Mouse (Mus musculus) limb, embryonic 14.5 days (tissue): ENCODE results near the gene Lrrc52. TPM values are rescaled to one million over a fixed set of nuclear protein-coding genes. Genes with fewer than 3 reads are reported as not detected.

Experiments
- ATAC-seq: fragments of 200-750 bp; cut with Nextera tagmentation; 2 replicates; pipeline ENCODE4 v1.8.0; 2017; ENCODE audit warnings: low read depth, moderate number of reproducible peaks, moderate TSS enrichment; ENCODE audit not compliant: low FRiP score
- DNase-seq: peaks from one replicate; pipeline ENCODE4 v3.0.0-alpha.2; 2015; ENCODE audit warnings: low spot score
- H3K27ac ChIP-seq: fragments of 300-500 bp; sonication (generic); replicated peaks from 2 replicates; pipeline ENCODE4 v1.5.1; 2014; ENCODE audit warnings: low read depth, mild to moderate bottlenecking, low read length, moderate library complexity, mixed read lengths
- H3K27me3 ChIP-seq: fragments of 300-500 bp; sonication (generic); 2 replicates; pipeline ENCODE4 v1.6.1; 2014; ENCODE audit warnings: low read length, mixed read lengths; ENCODE audit not compliant: control insufficient read depth, insufficient read depth
- H3K36me3 ChIP-seq: fragments of 300-500 bp; sonication (generic); 2 replicates; pipeline ENCODE4 v1.6.1; 2014; ENCODE audit warnings: mild to moderate bottlenecking, low read length, moderate library complexity, mixed read lengths; ENCODE audit not compliant: control insufficient read depth, insufficient read depth
- H3K4me1 ChIP-seq: fragments of 300-500 bp; sonication (generic); 2 replicates; pipeline ENCODE4 v1.6.1; 2014; ENCODE audit warnings: antibody characterized with exemption, low read length, mixed read lengths; ENCODE audit not compliant: control insufficient read depth, insufficient read depth
- H3K4me2 ChIP-seq: fragments of 300-500 bp; sonication (generic); replicated peaks from 2 replicates; pipeline ENCODE4 v1.6.1; 2014; ENCODE audit warnings: low read depth, mild to moderate bottlenecking, low read length, moderate library complexity; ENCODE audit not compliant: severe bottlenecking
- H3K4me3 ChIP-seq: fragments of 300-500 bp; sonication (generic); replicated peaks from 2 replicates; pipeline ENCODE4 v1.5.1; 2014; ENCODE audit warnings: low read length
- H3K9ac ChIP-seq: fragments of 300-500 bp; sonication (generic); 2 replicates; pipeline ENCODE4 v1.6.1; 2014; ENCODE audit warnings: mild to moderate bottlenecking, low read depth, low read length, moderate library complexity; ENCODE audit not compliant: severe bottlenecking
- H3K9me3 ChIP-seq: fragments of 300-500 bp; sonication (generic); 2 replicates; pipeline ENCODE4 v1.6.1; 2016; ENCODE audit warnings: low read length; ENCODE audit not compliant: control insufficient read depth
- POLR2A ChIP-seq: fragments of 200-500 bp; IDR thresholded peaks from 2 replicates; pipeline ENCODE4 v1.8.0; 2012; ENCODE audit warnings: inconsistent platforms, mild to moderate bottlenecking, moderate library complexity, borderline replicate concordance; ENCODE audit not compliant: insufficient read depth, insufficient read length; ENCODE audit errors: extremely low read depth
- WGBS: fragments of 180-500 bp; shearing (Covaris S2); extraction: QIAGEN DNeasy Blood & Tissue Kit; methylation state at CpG from one replicate; pipeline ENCODE4 v1.1.7; 2014; 5-methylcytosine and 5-hydroxymethylcytosine counted together
- polyA plus RNA-seq, 2 experiments: library from polyadenylated mRNA; depleted of rRNA in 1 of 2; stranded (reverse) in 1 of 2; unstranded in 1 of 2; fragments of >200 nt; fragmentation: Nextera tagmentation in 1 of 2; extraction: Ambion mirVana in 1 of 2; gene quantifications; 2 replicates each; pipeline versions ENCODE4 v1.2.1 to v1.2.3; 2012 to 2014

Gene Lrrc52
- polyA plus RNA-seq, 2 experiments: not detected

DNA sequence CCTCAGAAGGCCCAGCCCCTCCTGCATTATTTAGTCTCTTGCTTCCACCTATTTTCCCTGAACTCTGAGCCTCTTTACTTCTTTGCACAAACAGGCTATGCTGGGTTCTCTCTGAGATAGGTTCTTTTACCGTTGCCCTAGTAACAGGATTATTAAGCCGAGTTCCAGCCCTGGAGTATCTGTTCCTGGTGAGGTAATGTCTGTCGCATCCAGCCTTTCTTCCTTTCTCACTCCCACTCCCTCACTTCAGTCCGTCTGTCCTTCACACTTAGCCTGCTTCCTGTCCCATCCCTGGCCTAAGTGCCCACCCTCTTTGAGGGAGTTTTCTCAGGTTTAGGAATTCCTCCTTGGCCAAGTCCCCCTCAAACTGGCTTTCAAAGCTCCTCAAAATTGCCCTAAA is 7.0 kb upstream of the Lrrc52 start:
- DNase-seq: no peak
- Histone ChIP-seq H3K4me1 (peaks cover 4% of the 10 kb centered on the region; the same call in 1 of the 2 replicates), H3K4me2 (no peak overlapping the region), H3K4me3 (no peak overlapping the region), H3K27ac (no peak overlapping the region), H3K9me3 (no peaks in the 10 kb centered on the region), H3K36me3 (no peaks in the 10 kb centered on the region), H3K27me3 (no peaks in the 10 kb centered on the region), H3K9ac (no peak overlapping the region)
- ATAC-seq: no peak
- TF ChIP-seq POLR2A: no peak
- 38% methylated on average over 4 of the region's 4 CpGs for WGBS

DNA sequence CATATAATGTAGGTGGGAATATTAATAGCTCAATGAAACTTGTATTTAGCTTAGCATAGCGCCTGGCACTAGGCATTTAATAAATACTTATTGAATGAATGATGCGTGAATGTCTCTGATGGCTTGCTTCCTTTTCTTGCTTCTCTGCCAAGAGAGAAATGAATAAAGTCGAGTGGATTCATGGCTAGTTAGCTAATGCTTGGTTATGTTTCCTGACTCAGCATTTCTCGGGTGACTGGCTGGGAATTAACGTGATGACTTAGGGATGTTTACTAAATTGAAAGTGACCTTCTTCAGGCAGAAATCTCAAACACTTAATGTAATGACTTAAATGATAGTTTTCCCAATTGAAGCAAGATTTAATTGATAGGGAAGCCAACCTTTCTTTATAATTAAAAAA is 1.3 kb upstream of the Lrrc52 start:
- H3K4me3 ChIP-seq: no peak overlapping the region
- H3K27me3 ChIP-seq: no peaks in the 10 kb centered on the region
- ATAC-seq: no peak
- peaks cover 10% of the 10 kb centered on the region for H3K4me1 ChIP-seq
- 59% methylated on average over 5 of the region's 5 CpGs for WGBS
- TF ChIP-seq POLR2A: no peak
- H3K27ac ChIP-seq: no peak overlapping the region
- H3K36me3 ChIP-seq: no peaks in the 10 kb centered on the region
- DNase-seq: no peak
- H3K4me2 ChIP-seq: no peak overlapping the region
- no peaks in the 10 kb centered on the region for H3K9me3 ChIP-seq
- no peak overlapping the region for H3K9ac ChIP-seq

DNA sequence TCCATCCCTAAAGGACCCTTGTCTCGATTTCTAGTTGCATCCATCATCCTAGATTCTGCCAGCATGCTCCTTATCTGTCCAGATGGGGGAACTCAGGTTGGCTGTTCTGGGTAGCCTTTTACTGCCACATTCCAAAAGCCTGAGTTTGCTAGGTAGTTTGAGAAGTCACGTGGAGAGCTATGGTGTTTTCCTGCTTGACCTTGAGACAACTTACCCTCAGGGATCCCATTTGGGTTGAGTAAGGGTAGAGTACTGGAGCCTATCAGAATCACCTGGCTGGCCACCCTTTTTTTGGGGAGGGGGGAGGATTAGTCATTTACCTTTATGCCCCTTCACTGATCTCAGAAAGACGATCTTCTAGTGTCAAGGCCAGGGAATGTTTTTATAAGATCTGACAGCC is 9.3 kb downstream of the Lrrc52 start:
- no peak for DNase-seq
- no peak for TF ChIP-seq POLR2A
- WGBS: 64% methylated on average over 3 of the region's 3 CpGs

DNA sequence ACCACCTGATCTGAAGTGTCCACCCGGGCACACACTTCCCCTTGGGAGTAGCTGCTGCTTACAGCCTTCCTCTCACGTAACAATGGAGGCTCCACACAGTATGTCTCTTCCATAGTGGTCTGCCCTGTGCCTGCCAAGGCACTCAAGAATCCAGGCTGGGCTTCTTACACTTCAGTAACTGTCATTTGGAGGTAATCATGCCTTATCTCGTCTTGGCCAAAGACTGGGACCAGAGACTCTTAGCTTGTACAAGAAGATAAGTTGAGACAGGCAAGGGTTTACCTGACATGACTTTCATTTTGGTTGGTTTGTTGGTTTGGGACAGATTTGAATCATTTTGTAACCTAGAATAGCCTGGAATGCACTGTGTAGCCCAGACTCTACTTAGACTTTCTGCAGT is 13.5 kb downstream of the Lrrc52 start:
- Histone ChIP-seq H3K4me3 (no peak overlapping the region), H3K4me1 (no peaks in the 10 kb centered on the region), H3K9ac (no peak overlapping the region), H3K36me3 (no peaks in the 10 kb centered on the region), H3K27me3 (peaks cover 4% of the 10 kb centered on the region; the same call in 1 of the 2 replicates), H3K4me2 (no peak overlapping the region), H3K9me3 (no peaks in the 10 kb centered on the region), H3K27ac (no peak overlapping the region)
- WGBS: 79% methylated on average over 3 of the region's 3 CpGs
- ATAC-seq: no peak
- no peak for DNase-seq
- TF ChIP-seq POLR2A: no peak

More for the DNA sequence above, 9.3 kb downstream of the Lrrc52 start:
- no peaks in the 10 kb centered on the region for H3K9me3 ChIP-seq
- H3K27ac ChIP-seq: no peak overlapping the region
- H3K4me2 ChIP-seq: no peak overlapping the region
- H3K9ac ChIP-seq: no peak overlapping the region
- no peaks in the 10 kb centered on the region for H3K27me3 ChIP-seq
- H3K36me3 ChIP-seq: no peaks in the 10 kb centered on the region
- H3K4me3 ChIP-seq: no peak overlapping the region
- no peaks in the 10 kb centered on the region for H3K4me1 ChIP-seq
- ATAC-seq: no peak

DNA sequence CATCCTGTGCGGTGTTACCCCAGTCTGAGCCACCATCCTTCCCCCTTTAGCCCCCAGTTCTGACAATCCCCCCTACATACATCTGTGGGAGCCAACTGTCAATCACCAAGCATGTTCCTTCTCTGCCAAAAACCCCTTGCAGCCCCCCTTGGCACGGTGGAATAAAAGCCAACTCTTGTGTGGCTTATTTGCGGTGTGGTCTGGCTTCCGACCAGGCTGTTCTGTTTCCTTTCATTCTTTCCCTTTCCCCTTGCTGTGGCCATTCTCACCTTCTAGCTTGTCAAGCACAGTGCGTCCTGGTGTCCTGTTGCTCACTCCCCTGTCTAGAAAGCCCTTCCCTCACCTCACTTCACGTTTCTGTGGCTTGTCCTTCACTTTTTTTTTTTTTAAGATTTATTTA is 14.1 kb downstream of the Lrrc52 start:
- TF ChIP-seq POLR2A: no peak
- no peak overlapping the region for H3K4me3 ChIP-seq
- ATAC-seq: no peak
- H3K27me3 ChIP-seq: peaks cover 4% of the 10 kb centered on the region; the same call in 1 of the 2 replicates
- no peaks in the 10 kb centered on the region for H3K4me1 ChIP-seq
- 56% methylated on average over 6 of the region's 6 CpGs for WGBS
- peak; percentile 14 for DNase-seq
- H3K27ac ChIP-seq: no peak overlapping the region
- no peaks in the 10 kb centered on the region for H3K36me3 ChIP-seq
- H3K4me2 ChIP-seq: no peak overlapping the region
- no peak overlapping the region for H3K9ac ChIP-seq
- no peaks in the 10 kb centered on the region for H3K9me3 ChIP-seq

DNA sequence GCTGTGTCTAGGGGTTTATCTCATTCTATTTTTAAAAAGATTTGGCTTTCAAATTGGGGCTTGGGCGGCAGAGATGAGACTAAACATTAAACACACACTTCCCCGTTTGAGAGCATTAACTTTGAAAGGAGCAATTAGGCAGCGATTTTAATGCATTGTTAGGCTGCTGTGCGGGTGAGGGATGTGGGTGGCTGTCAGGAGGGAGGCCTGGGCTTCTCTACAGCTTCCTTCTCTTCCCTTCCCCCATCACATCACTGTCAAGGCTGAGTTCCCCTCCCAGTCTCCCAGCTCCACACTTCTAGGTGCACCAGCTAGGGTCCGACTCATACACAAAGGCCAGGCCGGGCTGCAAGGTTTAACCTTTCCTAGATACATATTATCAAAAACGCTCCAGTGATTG is 18.0 kb downstream of the Lrrc52 start:
- Histone ChIP-seq H3K9ac (no peak overlapping the region), H3K4me1 (no peaks in the 10 kb centered on the region), H3K9me3 (no peaks in the 10 kb centered on the region), H3K36me3 (no peaks in the 10 kb centered on the region), H3K27ac (no peak overlapping the region), H3K4me2 (no peak overlapping the region), H3K27me3 (peaks cover 4% of the 10 kb centered on the region; the same call in 1 of the 2 replicates), H3K4me3 (no peak overlapping the region)
- whole genome bisulfite sequencing: 46% methylated on average over 7 of the region's 7 CpGs
- TF ChIP-seq POLR2A: no peak
- ATAC-seq (no peak), DNase-seq (no peak)
